Mouse (Mus musculus): Measurements from ENCODE around the gene Sec62. TPM values are rescaled to one million over a fixed set of nuclear protein-coding genes. Genes with fewer than 3 reads are reported as not detected.

Gene Sec62
- polyA plus RNA-seq, 1 experiment from 2014 or later, result 76.8 TPM

Other genes with a start within 250 kb of the Sec62 start
- 3.2 and 4.0 TPM in 2 replicates for gene Mecom, start 244.9 kb upstream of the Sec62 start, polyA plus RNA-seq (2014; fragmentation: Nextera tagmentation; extraction: Ambion mirVana)
- 0.17 and 0.25 TPM in 2 replicates for gene Actrt3, start 192.9 kb upstream of the Sec62 start, polyA plus RNA-seq (2014; fragmentation: Nextera tagmentation; extraction: Ambion mirVana)
- gene Mynn, start 190.8 kb upstream of the Sec62 start, polyA plus RNA-seq (2014; fragmentation: Nextera tagmentation; extraction: Ambion mirVana), result 35.4 and 40.8 TPM in 2 replicates
- not detected in 2 replicates for gene Lrriq4, start 148.4 kb upstream of the Sec62 start, polyA plus RNA-seq (2014; fragmentation: Nextera tagmentation; extraction: Ambion mirVana)
- 1.3 and 1.6 TPM in 2 replicates for gene Lrrc34, start 145.0 kb upstream of the Sec62 start, polyA plus RNA-seq (2014; fragmentation: Nextera tagmentation; extraction: Ambion mirVana)
- not detected in 2 replicates for gene Lrrc31, start 93.0 kb upstream of the Sec62 start, polyA plus RNA-seq (2014; fragmentation: Nextera tagmentation; extraction: Ambion mirVana)
- not detected in 2 replicates for gene Samd7, start 46.6 kb upstream of the Sec62 start, polyA plus RNA-seq (2014; fragmentation: Nextera tagmentation; extraction: Ambion mirVana)
- gene Gpr160, start 63.1 kb downstream of the Sec62 start, polyA plus RNA-seq (2014; fragmentation: Nextera tagmentation; extraction: Ambion mirVana), result 1.3 and 1.6 TPM in 2 replicates
- 4.8 and 5.7 TPM in 2 replicates for gene Phc3, start 176.5 kb downstream of the Sec62 start, polyA plus RNA-seq (2014; fragmentation: Nextera tagmentation; extraction: Ambion mirVana)
- gene Prkci, start 202.9 kb downstream of the Sec62 start, polyA plus RNA-seq (2014; fragmentation: Nextera tagmentation; extraction: Ambion mirVana), result 24.8 and 25.8 TPM in 2 replicates